Mouse (Mus musculus): Measurements from ENCODE around the gene Prkca. TPM values are rescaled to one million over a fixed set of nuclear protein-coding genes. Genes with fewer than 3 reads are reported as not detected.

Prkca gene
- not detected in 2 replicates for polyA plus RNA-seq (2012)

- no peak for TF ChIP-seq GATA1 (IDR thresholded peaks at IDR 0.05; ENCODE audit: low read length)
Observed at GRCm38 (mm10) chr11:108343789-108344462, at the start of gene Prkca. TSS of gene Prkca (minus strand) at chr11:108343928.

- TF ChIP-seq GATA1 (IDR thresholded peaks at IDR 0.05; ENCODE audit: low read length), result no peak
Observed at GRCm38 (mm10) chr11:108385666-108386024, 41.9 kb upstream of the Prkca start.

GRCm38 (mm10) chr11:108384920-108385665 is 41.4 kb upstream of the Prkca start:
- no peak for TF ChIP-seq GATA1 (IDR thresholded peaks at IDR 0.05; ENCODE audit: low read length)

GRCm38 (mm10) chr11:108382664-108383063 is 38.9 kb upstream of the Prkca start:
- TF ChIP-seq GATA1 (IDR thresholded peaks at IDR 0.05; ENCODE audit: low read length), result no peak

GRCm38 (mm10) chr11:108378363-108378751 is 34.6 kb upstream of the Prkca start:
- TF ChIP-seq GATA1 (IDR thresholded peaks at IDR 0.05; ENCODE audit: low read length), result no peak

GRCm38 (mm10) chr11:108377680-108378362 is 34.1 kb upstream of the Prkca start:
- no peak for TF ChIP-seq GATA1 (IDR thresholded peaks at IDR 0.05; ENCODE audit: low read length)

GRCm38 (mm10) chr11:108376815-108377214 is 33.1 kb upstream of the Prkca start:
- TF ChIP-seq GATA1 (IDR thresholded peaks at IDR 0.05; ENCODE audit: low read length), result no peak

- no peak for TF ChIP-seq GATA1 (IDR thresholded peaks at IDR 0.05; ENCODE audit: low read length)
Observed at GRCm38 (mm10) chr11:108367046-108367445, 23.3 kb upstream of the Prkca start.

GRCm38 (mm10) chr11:108365600-108365999 is 21.9 kb upstream of the Prkca start:
- TF ChIP-seq GATA1 (IDR thresholded peaks at IDR 0.05; ENCODE audit: low read length), result no peak

GRCm38 (mm10) chr11:108364945-108365589 is 21.3 kb upstream of the Prkca start:
- no peak for TF ChIP-seq GATA1 (IDR thresholded peaks at IDR 0.05; ENCODE audit: low read length)

- TF ChIP-seq GATA1 (IDR thresholded peaks at IDR 0.05; ENCODE audit: low read length), result no peak
Observed at GRCm38 (mm10) chr11:108363991-108364390, 20.3 kb upstream of the Prkca start.

GRCm38 (mm10) chr11:108362965-108363364 is 19.2 kb upstream of the Prkca start:
- TF ChIP-seq GATA1 (IDR thresholded peaks at IDR 0.05; ENCODE audit: low read length), result no peak

GRCm38 (mm10) chr11:108360983-108361382 is 17.3 kb upstream of the Prkca start:
- no peak for TF ChIP-seq GATA1 (IDR thresholded peaks at IDR 0.05; ENCODE audit: low read length)

GRCm38 (mm10) chr11:108358911-108359310 is 15.2 kb upstream of the Prkca start:
- TF ChIP-seq GATA1 (IDR thresholded peaks at IDR 0.05; ENCODE audit: low read length), result no peak

- no peak for TF ChIP-seq GATA1 (IDR thresholded peaks at IDR 0.05; ENCODE audit: low read length)
Observed at GRCm38 (mm10) chr11:108356020-108356419, 12.3 kb upstream of the Prkca start.

GRCm38 (mm10) chr11:108352842-108353388 is 9.2 kb upstream of the Prkca start:
- TF ChIP-seq GATA1 (IDR thresholded peaks at IDR 0.05; ENCODE audit: low read length), result no peak
